Mouse (Mus musculus) stomach, postnatal 0 days (tissue): ENCODE data around the gene Map3k5. TPM values are rescaled to one million over a fixed set of nuclear protein-coding genes. Genes with fewer than 3 reads are reported as not detected.

Experiments used
- ATAC-seq: fragments of 200-750 bp; cut with Nextera tagmentation; 2 replicates; pipeline ENCODE4 v1.8.0; 2017; ENCODE audit not compliant: low FRiP score, low TSS enrichment
- DNase-seq: peaks from one replicate; pipeline ENCODE4 v3.0.0-alpha.2; 2016; ENCODE audit warnings: low spot score
- H3K27ac ChIP-seq: fragments of 300-500 bp; sonication (generic); replicated peaks from 2 replicates; pipeline ENCODE4 v1.5.1; 2014; ENCODE audit warnings: mild to moderate bottlenecking, control low read depth
- H3K27me3 ChIP-seq: fragments of 300-500 bp; sonication (generic); 2 replicates; pipeline ENCODE4 v1.6.1; 2014; ENCODE audit warnings: low read length; ENCODE audit not compliant: control insufficient read depth, insufficient read depth
- H3K36me3 ChIP-seq: fragments of 300-500 bp; sonication (generic); 2 replicates; pipeline ENCODE4 v1.6.1; 2014; ENCODE audit warnings: low read length, mixed read lengths; ENCODE audit not compliant: control insufficient read depth, insufficient read depth
- H3K4me1 ChIP-seq: fragments of 300-500 bp; sonication (generic); replicated peaks from 2 replicates; pipeline ENCODE4 v1.6.1; 2014; ENCODE audit warnings: antibody characterized with exemption; ENCODE audit not compliant: control insufficient read depth, insufficient read depth
- H3K4me2 ChIP-seq: fragments of 300-500 bp; sonication (generic); replicated peaks from 2 replicates; pipeline ENCODE4 v1.6.1; 2014; ENCODE audit warnings: low read depth, mild to moderate bottlenecking, control low read depth, moderate library complexity
- H3K4me3 ChIP-seq: fragments of 300-500 bp; sonication (generic); 2 replicates; pipeline ENCODE4 v1.5.1; 2014; ENCODE audit warnings: low read depth, low read length, control low read depth
- H3K9ac ChIP-seq: fragments of 300-500 bp; sonication (generic); 2 replicates; pipeline ENCODE4 v1.6.1; 2014; ENCODE audit warnings: mild to moderate bottlenecking, low read length, control low read depth, mixed read lengths
- H3K9me3 ChIP-seq: fragments of 300-500 bp; sonication (generic); 2 replicates; pipeline ENCODE4 v1.6.1; 2016; ENCODE audit warnings: low read length; ENCODE audit not compliant: control insufficient read depth
- CTCF ChIP-seq: IDR thresholded peaks from 2 replicates; pipeline ENCODE4 v1.5.1; 2016; ENCODE audit warnings: antibody characterized with exemption, low read depth, mild to moderate bottlenecking, moderate library complexity
- EP300 ChIP-seq: optimal IDR thresholded peaks from 2 replicates; pipeline ENCODE3; 2016; ENCODE audit warnings: antibody characterized with exemption
- WGBS: fragments of 180-500 bp; shearing (Covaris S2); extraction: QIAGEN DNeasy Blood & Tissue Kit; methylation state at CpG from one replicate; pipeline ENCODE4 v1.1.7; 2014; 5-methylcytosine and 5-hydroxymethylcytosine counted together
- polyA plus RNA-seq: library from polyadenylated mRNA; unstranded; fragments of >200 nt; fragmentation: Nextera tagmentation; extraction: Ambion mirVana; gene quantifications from 2 replicates; pipeline ENCODE4 v1.2.1, GENCODE M21; 2015

Gene Map3k5
- polyA plus RNA-seq, 1 experiment from 2014 or later = 2.4 TPM

GRCm38 (mm10) chr10:20152131-20152530 lies 217.9 kb downstream of the Map3k5 start:
- no peaks in the 10 kb centered on the region for H3K9me3 ChIP-seq
- no peaks in the 10 kb centered on the region for H3K36me3 ChIP-seq
- H3K4me2 ChIP-seq = no peak overlapping the region
- WGBS = 95% methylated on average over 1 of the region's 1 CpGs
- H3K9ac ChIP-seq = no peak overlapping the region
- DNase-seq = no peak
- no peaks in the 10 kb centered on the region for H3K27me3 ChIP-seq
- H3K4me3 ChIP-seq = no peak overlapping the region
- no peak for TF ChIP-seq EP300
- peak; percentile 70 for TF ChIP-seq CTCF
- H3K4me1 ChIP-seq = no peaks in the 10 kb centered on the region
- H3K27ac ChIP-seq = no peak overlapping the region
- no peak for ATAC-seq

GRCm38 (mm10) chr10:20153507-20153906 lies 219.2 kb downstream of the Map3k5 start:
- H3K4me1 ChIP-seq = no peaks in the 10 kb centered on the region
- ATAC-seq (peak; percentile 41; the same call in 1 of the 2 replicates), DNase-seq (no peak)
- TF ChIP-seq EP300 (no peak), CTCF (no peak)
- H3K4me2 ChIP-seq = no peak overlapping the region
- no peaks in the 10 kb centered on the region for H3K36me3 ChIP-seq
- no peaks in the 10 kb centered on the region for H3K9me3 ChIP-seq
- H3K9ac ChIP-seq = no peak overlapping the region
- H3K27ac ChIP-seq = no peak overlapping the region
- no peaks in the 10 kb centered on the region for H3K27me3 ChIP-seq
- H3K4me3 ChIP-seq = no peak overlapping the region
- 58% methylated on average over 2 of the region's 2 CpGs for WGBS

- no peak for DNase-seq
- Histone ChIP-seq H3K9ac (no peak overlapping the region), H3K9me3 (no peaks in the 10 kb centered on the region), H3K36me3 (no peaks in the 10 kb centered on the region), H3K4me3 (no peak overlapping the region), H3K4me1 (no peaks in the 10 kb centered on the region), H3K4me2 (no peak overlapping the region), H3K27me3 (no peaks in the 10 kb centered on the region), H3K27ac (no peak overlapping the region)
- 69% methylated on average over 7 of the region's 7 CpGs for WGBS
- no peak for ATAC-seq
- no peak for TF ChIP-seq EP300
- TF ChIP-seq CTCF = no peak
Observed at GRCm38 (mm10) chr10:20155401-20155800, 221.1 kb downstream of the Map3k5 start.

GRCm38 (mm10) chr10:20157021-20157726 lies 222.9 kb downstream of the Map3k5 start:
- ATAC-seq (no peak), DNase-seq (no peak)
- Histone ChIP-seq H3K4me2 (no peak overlapping the region), H3K4me3 (no peak overlapping the region), H3K4me1 (no peaks in the 10 kb centered on the region), H3K36me3 (no peaks in the 10 kb centered on the region), H3K27me3 (no peaks in the 10 kb centered on the region), H3K27ac (no peak overlapping the region), H3K9me3 (no peaks in the 10 kb centered on the region), H3K9ac (no peak overlapping the region)
- TF ChIP-seq CTCF (no peak), EP300 (no peak)
- WGBS = 78% methylated on average over 8 of the region's 8 CpGs

GRCm38 (mm10) chr10:20158756-20159155 lies 224.5 kb downstream of the Map3k5 start:
- no peak for TF ChIP-seq EP300
- TF ChIP-seq CTCF = no peak
- no peaks in the 10 kb centered on the region for H3K4me1 ChIP-seq
- H3K4me3 ChIP-seq = no peak overlapping the region
- WGBS = 43% methylated on average over 4 of the region's 4 CpGs
- no peak overlapping the region for H3K27ac ChIP-seq
- DNase-seq (no peak), ATAC-seq (no peak)
- no peak overlapping the region for H3K9ac ChIP-seq
- H3K9me3 ChIP-seq = no peaks in the 10 kb centered on the region
- no peaks in the 10 kb centered on the region for H3K36me3 ChIP-seq
- H3K27me3 ChIP-seq = no peaks in the 10 kb centered on the region
- no peak overlapping the region for H3K4me2 ChIP-seq

GRCm38 (mm10) chr10:20159308-20159707 lies 225.0 kb downstream of the Map3k5 start:
- Histone ChIP-seq H3K4me2 (no peak overlapping the region), H3K4me3 (no peak overlapping the region), H3K27ac (no peak overlapping the region), H3K9ac (no peak overlapping the region), H3K27me3 (no peaks in the 10 kb centered on the region), H3K36me3 (no peaks in the 10 kb centered on the region), H3K4me1 (no peaks in the 10 kb centered on the region), H3K9me3 (no peaks in the 10 kb centered on the region)
- TF ChIP-seq EP300 (no peak), CTCF (no peak)
- peak; percentile 73 for ATAC-seq
- whole genome bisulfite sequencing = 56% methylated on average over 5 of the region's 5 CpGs
- DNase-seq = no peak
